ENCODE assay signal across 9 mouse cellular contexts in the genomic region with DNA sequence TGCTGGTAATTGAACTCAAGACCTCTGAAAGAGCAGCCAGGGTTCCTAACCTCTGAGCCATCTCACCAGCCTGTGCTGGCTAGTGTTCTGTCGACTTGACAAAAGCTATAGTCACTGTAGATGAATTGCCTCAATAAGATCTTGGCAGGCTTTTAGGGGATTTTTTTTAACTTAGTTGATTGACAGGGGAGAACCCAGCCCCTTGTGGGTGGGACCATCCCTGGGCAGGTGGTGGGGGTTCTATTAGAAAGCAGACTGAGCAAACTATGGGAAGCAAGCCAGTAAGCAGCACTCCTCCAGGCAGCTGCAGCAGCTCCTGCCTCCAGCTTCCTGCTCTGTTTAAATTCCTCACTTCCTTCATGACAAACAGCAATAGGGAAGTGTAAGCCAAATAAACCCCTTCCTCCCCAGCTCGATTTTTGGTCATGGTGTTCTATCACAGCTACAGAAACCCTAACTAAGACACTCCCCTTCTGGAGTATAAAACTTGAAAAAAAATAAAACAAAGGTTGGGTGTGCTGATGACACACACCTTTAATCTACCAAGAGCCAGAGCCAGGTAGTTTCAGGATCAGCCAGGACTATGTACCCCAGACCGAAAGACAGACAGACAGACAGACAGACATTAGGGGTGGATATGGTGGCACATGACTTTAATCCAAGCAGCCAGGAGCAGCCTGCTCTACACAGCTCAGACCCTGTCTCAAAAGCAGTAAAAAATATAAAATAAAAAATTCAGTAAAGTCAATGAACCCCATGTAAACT. TPM values are rescaled to one million over a fixed set of nuclear protein-coding genes. Genes with fewer than 3 reads are reported as not detected.
DNase-seq lines count a peak whose midpoint lies in the region; ATAC-seq and TF ChIP-seq lines count a peak whose summit lies in the region.
"Had no signal": no experiment of that assay in that cellular context is flagged by ENCODE, and none has a peak within 500 bp of the region (broad histone marks: within the 10 kb centered on the region; RNA-seq: fewer than 3 reads in every experiment).

No protein-coding gene starts in this region.

- no peak overlapping the region for H3K27ac ChIP-seq in limb, embryonic 14.5 days (replicated peaks; ENCODE audit: low read depth, low read length)
- no peak overlapping the region for H3K27ac ChIP-seq in limb, embryonic 10.5 days
- H3K27ac ChIP-seq in bone marrow macrophage, adult 2 months (ENCODE audit: insufficient read depth, low read depth, low read length), result peak overlapping the region; percentile 82
- 0 out of 2 replicates have a peak overlapping the region, but pooled peaks have one; percentile 4 for H3K27ac ChIP-seq in heart, embryonic 16.5 days (ENCODE audit: low read length)
- H3K27ac ChIP-seq: limb, embryonic 12.5 days had no signal

- no peak overlapping the region for H3K9ac ChIP-seq in limb, embryonic 14.5 days (ENCODE audit: low read depth, low read length, severe bottlenecking)
- no peak overlapping the region for H3K9ac ChIP-seq in heart, embryonic 16.5 days (ENCODE audit: low read length)
- H3K9ac ChIP-seq: limb, embryonic 12.5 days had no signal

- H3K36me3 ChIP-seq in limb, embryonic 14.5 days (ENCODE audit: control insufficient read depth, insufficient read depth, low read length), result no peaks in the 10 kb centered on the region
- H3K36me3 ChIP-seq in limb, embryonic 10.5 days, result peaks cover 23% of the 10 kb centered on the region
- H3K36me3 ChIP-seq in heart, embryonic 16.5 days (ENCODE audit: control insufficient read depth, insufficient read depth), result peaks cover 8% of the 10 kb centered on the region

- H3K4me3 ChIP-seq in limb, embryonic 14.5 days (replicated peaks; ENCODE audit: low read length), result no peak overlapping the region
- no peak overlapping the region for H3K4me3 ChIP-seq in limb, embryonic 10.5 days
- no peak overlapping the region for H3K4me3 ChIP-seq in bone marrow macrophage, adult 2 months (ENCODE audit: insufficient read depth, low read length)
- H3K4me3 ChIP-seq in heart, embryonic 16.5 days (ENCODE audit: low read length), result no peak overlapping the region
- H3K4me3 ChIP-seq: limb, embryonic 12.5 days had no signal

- H3K9me3 ChIP-seq in limb, embryonic 14.5 days (ENCODE audit: control insufficient read depth, low read length), result no peaks in the 10 kb centered on the region
- no peaks in the 10 kb centered on the region for H3K9me3 ChIP-seq in limb, embryonic 10.5 days (replicated peaks)
- H3K9me3 ChIP-seq in heart, embryonic 16.5 days (replicated peaks; ENCODE audit: control insufficient read depth, low read length), result no peaks in the 10 kb centered on the region
- H3K9me3 ChIP-seq: limb, embryonic 12.5 days had no signal

- H3K27me3 ChIP-seq in limb, embryonic 14.5 days (ENCODE audit: control insufficient read depth, insufficient read depth, low read length), result no peaks in the 10 kb centered on the region
- no peaks in the 10 kb centered on the region for H3K27me3 ChIP-seq in limb, embryonic 10.5 days (ENCODE audit: low read depth, poor library complexity, severe bottlenecking)
- H3K27me3 ChIP-seq in heart, embryonic 16.5 days (ENCODE audit: control insufficient read depth, insufficient read depth, low read length), result no peaks in the 10 kb centered on the region
- H3K27me3 ChIP-seq: limb, embryonic 12.5 days had no signal

- peak; percentile 52 for DNase-seq in limb, embryonic 14.5 days (ENCODE audit: low spot score)
- DNase-seq in limb, embryonic 10.5 days (ENCODE audit: low spot score), result no peak
- DNase-seq in layer of hippocampus, adult 8-10 months (ENCODE audit: low spot score in 2 of 2), result peak; percentile 32 to 35
- peak; percentile 19 for DNase-seq in ovary, postnatal 36 days (ENCODE audit: low spot score)
- DNase-seq in spleen, postnatal 4 days (ENCODE audit: low spot score in 2 of 2), result no peak

- no peak for ATAC-seq in limb, embryonic 14.5 days (ENCODE audit: low FRiP score, low read depth)
- peak; percentile 79 for ATAC-seq in heart, embryonic 16.5 days (replicated peaks; ENCODE audit: extremely low read depth, insufficient read depth, low FRiP score)
- no peak for ATAC-seq in CD4-positive, CD25-positive, alpha-beta regulatory T cell, adult 4 months

- H3K4me2 ChIP-seq in limb, embryonic 14.5 days (replicated peaks; ENCODE audit: low read depth, low read length, severe bottlenecking), result no peak overlapping the region
- H3K4me2 ChIP-seq in heart, embryonic 16.5 days (ENCODE audit: low read depth, low read length), result no peak overlapping the region
- H3K4me2 ChIP-seq: limb, embryonic 12.5 days had no signal

- no peak for TF ChIP-seq CTCF in bone marrow macrophage, adult 2 months (IDR thresholded peaks at IDR 0.05; ENCODE audit: low read depth, low read length)

- TF ChIP-seq POLR2A in limb, embryonic 14.5 days (IDR thresholded peaks at IDR 0.05; ENCODE audit: borderline replicate concordance, extremely low read depth, insufficient read depth, insufficient read length), result no peak
- TF ChIP-seq POLR2A in bone marrow macrophage, adult 2 months (IDR thresholded peaks at IDR 0.05; ENCODE audit: borderline replicate concordance, low read depth, low read length), result no peak

- no peaks in the 10 kb centered on the region for H3K4me1 ChIP-seq in limb, embryonic 14.5 days (ENCODE audit: control insufficient read depth, insufficient read depth, low read length)
- peaks cover 9% of the 10 kb centered on the region for H3K4me1 ChIP-seq in limb, embryonic 10.5 days
- H3K4me1 ChIP-seq in bone marrow macrophage, adult 2 months (ENCODE audit: control insufficient read depth, insufficient read depth, low read length), result peaks cover 18% of the 10 kb centered on the region
- H3K4me1 ChIP-seq in heart, embryonic 16.5 days (ENCODE audit: control insufficient read depth, insufficient read depth, low read length), result peaks cover 2% of the 10 kb centered on the region; the same call in 1 of the 2 replicates
- H3K4me1 ChIP-seq: limb, embryonic 12.5 days had no signal

- 76% methylated on average over 3 of the region's 3 CpGs for WGBS in limb, embryonic 14.5 days
- 82% methylated on average over 3 of the region's 3 CpGs for WGBS in limb, embryonic 10.5 days
- 59% methylated on average over 3 of the region's 3 CpGs for WGBS in heart, embryonic 16.5 days

RNA-seq across cellular contexts. Expression of gene Elf2, which starts 13.6 kb away (rescaled TPM):
- 60.8 and 61.4 TPM in 2 replicates for polyA plus RNA-seq in limb, embryonic 14.5 days (2012; rRNA removed)
- 59.3 and 64.0 TPM in 2 replicates for polyA plus RNA-seq in limb, embryonic 14.5 days (2014; fragmentation: Nextera tagmentation; extraction: Ambion mirVana)
- polyA plus RNA-seq in limb, embryonic 10.5 days (2016; fragmentation: Nextera tagmentation; extraction: Ambion mirVana), result 39.8 and 44.3 TPM in 2 replicates
- polyA plus RNA-seq in bone marrow macrophage, adult 2 months (2012; ENCODE audit: insufficient read depth, insufficient read length, missing spikeins), result 54.0 and 57.6 TPM in 2 replicates
- 53.4 and 61.9 TPM in 2 replicates for polyA plus RNA-seq in heart, embryonic 16.5 days (2015; fragmentation: Nextera tagmentation; extraction: Ambion mirVana)
- total RNA-seq in layer of hippocampus, adult 8-10 months (2022), result 10 to 100 TPM; 57.6 to 62.4 (median 60.1) TPM
- 10 to 100 TPM; 55.9 to 66.9 TPM for polyA plus RNA-seq in CD4-positive, CD25-positive, alpha-beta regulatory T cell, adult 4 months (2017; shearing (Covaris generic))

Comparison
In these comparisons a context has a peak if more than half of its experiments do, and no peak if none do; other contexts are left out.
1. DNase-seq: peak in limb, embryonic 14.5 days (single experiment), layer of hippocampus, adult 8-10 months (2 of 2) and ovary, postnatal 36 days (single experiment); none in limb, embryonic 10.5 days (single experiment) and spleen, postnatal 4 days (0 of 2).
2. H3K27ac ChIP-seq: peak in bone marrow macrophage, adult 2 months (single experiment) and heart, embryonic 16.5 days (single experiment); none in limb, embryonic 14.5 days (single experiment) and limb, embryonic 10.5 days (single experiment).